Mouse (Mus musculus) embryonic fibroblast, embryonic 13.5 days (primary cell): ENCODE data around the gene Mylk4.

Experiments
- CTCF ChIP-seq: IDR thresholded peaks from 2 replicates; pipeline ENCODE4 v1.5.1; 2011; ENCODE audit warnings: mild to moderate bottlenecking, control low read depth, low read length, moderate library complexity, borderline replicate concordance; ENCODE audit not compliant: insufficient read depth
- POLR2A ChIP-seq: IDR thresholded peaks from 2 replicates; pipeline ENCODE4 v1.6.1; 2011; ENCODE audit warnings: low read depth, mild to moderate bottlenecking, control low read depth, low read length, moderate library complexity

- TF ChIP-seq POLR2A (no peak), CTCF (no peak)
Measured at GRCm38 (mm10) chr13:32783816-32784215, at the start of gene Mylk4.
